Mouse (Mus musculus) testis, postnatal 14 days (tissue): Measurements from ENCODE around the gene Nfic.

Source experiments
- DNase-seq: peaks from one replicate; pipeline ENCODE4 v3.0.0; 2021; ENCODE audit warnings: low spot score

Nfic gene

DNA sequence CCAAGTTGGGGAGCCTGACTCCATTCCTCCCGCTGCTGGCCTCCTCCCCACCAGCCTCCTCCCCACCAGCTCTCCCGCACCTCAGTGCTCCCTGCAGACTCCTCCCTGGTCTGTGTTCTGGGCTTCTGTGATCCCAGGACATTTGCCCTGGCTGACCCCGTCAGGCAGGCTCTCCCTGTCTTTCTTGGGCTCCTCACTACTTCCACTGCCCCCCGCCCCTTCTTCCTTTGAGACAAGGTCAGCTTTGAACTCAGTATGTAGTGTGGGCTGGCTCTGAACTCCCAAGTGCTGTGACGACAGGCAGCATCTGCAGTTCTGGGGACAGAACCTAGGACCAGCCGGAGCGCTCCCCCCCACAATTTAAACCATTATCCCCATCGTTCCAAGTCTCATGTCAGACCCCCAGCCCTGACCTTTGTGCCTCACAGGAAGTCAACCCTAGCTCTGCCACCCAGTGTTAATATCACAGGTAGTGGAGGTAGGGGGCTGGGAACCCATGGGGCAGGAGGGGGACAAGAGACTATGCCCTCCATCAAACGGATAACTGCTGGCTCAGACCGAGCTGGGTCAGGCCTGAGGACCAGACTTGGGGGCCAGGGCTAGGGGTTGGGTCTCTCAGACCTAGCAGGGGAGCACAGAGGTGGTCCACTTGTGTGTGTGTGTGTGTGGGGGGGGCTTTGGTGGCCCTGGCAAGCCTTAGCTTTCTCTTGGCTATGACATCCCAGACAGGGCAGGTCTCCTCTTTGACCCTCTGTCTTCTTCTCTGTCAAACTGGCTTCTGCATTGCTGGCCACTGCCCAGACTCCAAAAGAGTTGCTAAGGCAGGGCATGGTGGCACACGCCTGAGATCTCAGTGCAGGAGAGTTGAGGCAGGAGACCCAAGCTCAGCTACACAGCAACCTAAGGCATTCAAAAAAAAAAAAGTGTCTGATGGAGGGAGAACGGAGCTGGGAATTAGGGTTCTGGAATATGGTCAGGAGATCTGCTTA lies 37.9 kb downstream of the Nfic start:
- DNase-seq = no peak

DNA sequence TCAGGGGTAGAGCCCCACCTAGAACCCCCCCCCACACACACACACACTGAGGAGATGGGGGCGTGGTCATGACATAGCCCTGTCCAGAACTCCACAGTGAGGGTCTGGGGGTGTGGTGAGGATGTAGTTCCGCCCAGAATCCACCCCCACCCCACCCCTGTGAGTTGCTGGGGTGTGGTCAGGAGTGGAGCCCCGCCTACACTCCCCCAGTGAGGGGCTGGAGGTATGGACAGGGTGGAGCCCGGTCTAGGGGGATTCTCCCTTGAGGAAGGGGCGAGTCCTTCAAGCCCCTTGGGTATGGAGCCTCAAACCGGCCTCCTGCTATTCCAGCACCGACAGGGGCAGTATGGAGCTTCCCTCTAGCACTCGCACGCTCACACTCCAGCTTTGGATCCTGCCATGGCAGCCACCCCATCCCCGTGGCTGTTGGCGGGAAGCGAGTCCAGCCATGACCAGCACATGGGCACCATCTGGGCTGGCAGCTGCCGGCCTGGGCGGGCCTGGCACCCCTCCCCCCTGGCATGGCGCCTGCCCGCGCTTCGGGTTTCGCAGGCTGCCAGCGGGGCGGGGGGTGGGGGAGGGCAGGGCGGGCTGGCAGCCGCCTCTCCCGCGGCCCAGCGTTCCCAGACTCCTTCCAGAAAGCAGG lies 38.7 kb downstream of the Nfic start:
- peak; percentile 79 for DNase-seq

DNA sequence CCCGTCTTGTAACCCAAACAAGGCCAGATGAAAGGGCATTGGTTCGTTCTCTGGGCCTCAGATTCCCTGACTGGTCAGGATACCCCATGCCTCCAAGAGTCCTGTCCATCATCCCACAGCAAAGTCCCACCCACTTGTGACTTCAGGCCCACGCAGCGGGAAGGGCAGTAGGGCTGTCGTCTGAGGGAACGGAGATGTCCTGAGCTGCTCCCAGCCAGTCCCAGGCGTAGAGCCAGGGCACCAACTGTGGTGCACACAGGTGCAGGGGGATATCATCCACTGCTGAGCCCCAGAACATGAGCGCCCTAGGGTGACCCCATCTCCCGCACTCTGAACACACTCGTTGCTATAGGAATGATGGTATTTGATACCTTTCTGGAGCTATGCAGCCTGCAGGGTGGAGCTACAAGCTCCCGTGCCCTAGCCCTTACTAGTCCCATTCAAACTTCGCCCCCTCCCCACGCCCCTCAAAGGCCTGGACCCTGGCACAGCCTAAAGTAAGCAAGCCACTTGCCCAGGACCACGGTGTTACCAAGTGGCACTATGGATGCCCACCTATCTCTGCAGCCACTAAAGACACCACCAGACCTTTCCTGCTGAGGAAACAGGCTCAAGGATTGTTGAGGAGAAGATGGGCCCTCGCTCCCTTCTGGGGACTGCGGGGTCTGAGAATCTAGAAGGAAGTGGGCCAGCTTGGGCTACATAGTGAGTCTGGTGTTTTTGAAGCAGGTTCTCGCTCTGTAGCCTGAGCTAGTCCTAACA lies 39.7 kb downstream of the Nfic start:
- DNase-seq = no peak

DNA sequence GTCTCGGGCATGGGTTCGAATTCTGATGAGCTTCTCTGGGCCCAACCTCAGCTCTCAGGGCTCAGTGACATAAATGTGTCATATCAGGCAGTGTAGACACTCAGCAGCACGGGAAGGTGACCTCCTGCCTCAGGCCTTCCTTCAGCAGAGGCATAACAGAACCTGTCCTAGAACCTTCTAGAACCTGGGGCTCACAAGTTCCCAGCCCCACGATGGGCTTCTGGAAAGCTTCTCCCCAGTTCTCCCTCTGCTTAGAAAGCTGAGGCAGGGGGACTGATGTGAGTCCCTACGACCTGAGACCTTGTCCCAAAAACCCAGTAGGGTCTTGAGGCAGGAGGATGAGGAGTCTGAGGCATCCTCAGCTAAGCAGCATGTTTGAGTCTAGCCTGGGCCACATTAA lies 40.3 kb downstream of the Nfic start:
- DNase-seq = no peak

DNA sequence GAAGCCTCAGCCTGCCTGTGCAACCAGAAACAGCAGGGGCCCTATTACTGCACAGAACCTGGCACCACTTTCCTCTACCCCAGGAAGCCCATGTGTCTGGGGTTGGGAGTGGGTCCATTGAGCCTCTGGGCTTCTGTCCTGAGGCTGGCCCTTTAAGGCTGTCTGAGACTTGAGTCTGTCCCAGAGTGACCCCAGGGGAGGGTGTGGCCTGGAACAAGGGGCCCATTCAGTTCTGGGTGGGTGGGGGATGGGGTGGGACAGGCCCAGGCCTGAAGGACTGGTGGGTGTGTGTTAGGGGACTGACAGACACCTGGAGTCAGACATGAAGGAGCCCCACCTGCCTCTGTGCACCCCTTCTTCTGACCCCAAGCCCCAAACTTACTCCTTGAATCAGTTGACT lies 40.8 kb downstream of the Nfic start:
- DNase-seq = no peak

DNA sequence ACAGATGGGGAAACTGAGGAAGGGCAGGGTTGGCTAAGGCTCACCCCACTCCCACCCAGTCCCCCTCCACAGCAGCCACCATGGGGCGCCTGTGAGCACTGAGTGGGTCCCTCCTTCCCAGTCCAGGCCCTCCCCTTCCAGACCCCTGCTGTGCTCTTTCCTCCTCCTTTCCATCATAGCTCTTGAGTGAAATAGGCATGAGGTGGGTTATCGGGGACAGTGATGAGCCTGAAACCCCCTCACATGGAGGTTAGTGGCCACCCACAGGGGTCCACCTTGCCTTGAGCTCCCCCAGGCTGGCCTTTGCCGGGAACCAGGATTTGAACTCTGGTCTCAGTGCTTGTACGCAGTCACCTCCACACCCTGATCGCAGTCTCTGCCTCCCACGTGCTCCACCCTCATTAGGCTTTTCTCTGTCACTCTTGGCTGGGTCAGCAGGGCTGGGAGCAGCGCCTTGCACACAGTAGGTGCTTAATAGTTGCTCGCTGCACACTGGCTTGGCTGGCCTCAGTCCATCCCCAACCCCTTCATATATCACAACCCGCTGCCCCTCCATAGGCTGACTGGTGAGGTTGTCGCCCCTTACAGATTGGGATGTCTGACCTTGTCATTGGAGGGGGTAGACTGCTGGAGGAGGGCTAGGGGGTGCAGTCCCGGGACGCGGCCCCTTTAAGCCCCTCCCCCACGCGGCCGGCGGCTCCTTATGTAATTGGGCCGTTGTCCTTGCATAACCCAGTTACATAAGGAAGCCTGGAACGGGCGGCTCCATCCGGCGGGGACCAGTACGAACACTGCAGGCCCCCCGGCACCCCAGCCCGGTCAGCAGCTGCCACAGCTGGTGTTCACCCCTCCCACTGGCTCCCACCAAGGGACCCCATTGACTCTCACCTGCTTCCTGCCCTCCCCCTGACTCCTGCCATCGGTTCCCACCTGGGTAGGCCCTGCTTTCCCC lies 41.8 kb downstream of the Nfic start:
- DNase-seq = peak; percentile 75

DNA sequence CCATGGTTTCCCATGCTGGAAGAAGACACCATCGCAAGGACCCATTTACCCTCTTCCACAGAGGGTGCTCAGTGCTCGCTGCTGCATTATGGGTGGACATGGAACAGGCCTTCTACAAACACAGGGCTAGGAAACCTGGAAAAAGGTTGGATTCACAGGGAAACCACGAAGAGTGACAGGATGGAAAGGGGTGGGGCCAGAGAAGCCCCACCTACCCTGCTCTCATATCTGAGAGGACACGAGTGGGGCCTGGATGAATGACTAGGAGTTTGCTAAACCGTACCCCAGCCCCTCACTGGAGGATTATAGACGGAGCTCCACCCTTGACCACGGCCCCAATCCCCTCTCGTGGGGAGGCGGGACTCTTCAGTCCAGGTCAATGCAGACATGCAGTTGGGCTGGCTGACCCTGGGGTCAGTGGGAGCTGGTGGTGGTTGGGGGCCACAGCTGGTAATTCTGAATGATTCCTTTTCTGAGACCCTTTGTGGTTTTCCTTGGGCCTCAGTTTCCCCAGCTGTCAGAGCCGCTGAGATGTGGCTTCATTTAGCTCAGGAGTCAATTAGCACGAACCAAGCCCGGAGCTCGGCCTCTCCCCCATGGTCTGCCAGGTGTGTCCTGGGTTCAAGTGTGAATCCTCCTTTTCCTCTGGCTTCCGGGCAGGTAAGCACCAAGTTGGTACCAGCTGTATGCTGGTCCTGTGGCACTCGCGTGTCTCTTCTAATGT lies 42.7 kb downstream of the Nfic start:
- DNase-seq = no peak

DNA sequence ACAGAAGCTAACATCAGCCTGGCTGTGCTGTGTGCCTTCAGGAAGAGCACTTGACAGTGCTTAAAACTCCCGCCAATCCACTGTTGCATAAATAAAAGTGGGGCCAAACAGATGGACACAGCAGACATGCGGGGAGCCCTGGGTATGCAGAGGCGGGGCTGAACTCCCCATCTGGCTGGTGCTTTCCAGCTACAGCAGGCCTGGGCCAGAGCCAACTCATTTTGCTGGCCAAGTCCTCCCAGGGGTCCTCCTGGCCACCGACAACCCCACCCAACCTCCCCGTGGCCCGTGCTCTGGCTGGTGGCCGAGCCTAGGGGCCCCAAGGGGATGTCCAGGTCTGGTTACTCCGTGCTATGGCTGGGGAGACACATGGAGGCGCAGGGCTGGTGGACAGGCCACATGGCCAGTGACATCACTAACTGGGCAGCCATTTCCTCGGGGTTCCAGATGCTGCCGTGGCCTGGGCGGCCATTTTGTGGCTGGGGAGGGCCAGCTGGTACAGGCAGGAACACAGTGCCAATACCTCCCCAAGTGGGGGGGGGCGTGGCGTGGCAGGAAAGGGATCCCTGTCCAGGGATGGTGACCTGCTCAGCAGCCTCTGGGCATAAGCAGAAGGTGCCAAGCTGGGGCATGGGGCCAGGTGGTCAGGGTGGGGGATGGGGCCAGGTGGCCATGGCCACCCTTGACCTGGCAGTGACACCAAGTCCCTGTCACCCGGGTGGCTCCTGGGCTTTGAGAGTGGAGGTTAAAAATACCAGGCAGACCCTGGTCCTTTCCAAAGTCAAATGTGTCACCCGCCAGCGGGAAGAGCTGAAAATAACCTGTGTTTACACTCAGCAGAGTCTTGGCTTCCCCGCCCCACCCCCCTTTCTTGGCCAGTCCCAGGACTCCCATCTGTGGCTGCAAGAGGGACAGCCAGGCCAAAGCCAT lies 43.7 kb downstream of the Nfic start:
- no peak for DNase-seq

DNA sequence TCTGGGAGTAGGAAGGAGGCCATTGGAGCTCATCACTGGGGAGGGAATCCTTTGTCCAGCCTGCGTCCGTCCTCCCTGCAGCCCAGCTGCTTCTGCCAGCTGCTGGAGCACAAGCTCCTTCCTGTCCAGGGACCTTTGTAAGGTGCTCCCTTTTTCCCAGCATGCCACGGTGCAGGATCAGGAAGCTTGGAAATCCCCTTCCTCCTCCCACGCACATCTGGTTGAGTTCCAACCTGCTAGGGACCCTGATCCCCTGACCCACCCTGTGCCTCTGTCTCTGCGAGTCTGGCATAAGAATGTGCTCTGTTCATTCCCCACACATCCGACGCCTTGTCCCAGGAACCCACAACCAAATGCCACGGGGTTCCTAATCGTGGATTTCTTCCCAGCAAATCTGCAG lies 44.5 kb downstream of the Nfic start:
- no peak for DNase-seq

DNA sequence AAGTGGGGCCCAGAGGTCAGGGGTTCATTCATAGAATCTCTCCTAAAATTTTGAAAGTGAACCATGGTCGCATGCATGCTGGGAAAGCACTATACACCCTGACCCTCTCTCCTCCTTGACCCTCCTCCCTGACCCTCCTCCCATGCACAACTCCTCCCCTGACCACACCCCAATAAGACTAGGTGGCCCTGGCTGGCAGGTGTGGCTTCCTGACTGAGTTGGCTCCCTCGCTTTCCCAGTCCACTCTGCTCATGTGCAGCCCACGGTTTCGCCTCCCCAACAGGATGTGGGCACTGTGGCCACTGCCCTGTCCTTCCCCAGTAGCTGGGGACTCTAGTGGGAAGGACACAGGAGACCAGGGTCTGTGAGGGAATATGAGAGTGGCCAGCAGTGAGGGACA lies 45.1 kb downstream of the Nfic start:
- no peak for DNase-seq

DNA sequence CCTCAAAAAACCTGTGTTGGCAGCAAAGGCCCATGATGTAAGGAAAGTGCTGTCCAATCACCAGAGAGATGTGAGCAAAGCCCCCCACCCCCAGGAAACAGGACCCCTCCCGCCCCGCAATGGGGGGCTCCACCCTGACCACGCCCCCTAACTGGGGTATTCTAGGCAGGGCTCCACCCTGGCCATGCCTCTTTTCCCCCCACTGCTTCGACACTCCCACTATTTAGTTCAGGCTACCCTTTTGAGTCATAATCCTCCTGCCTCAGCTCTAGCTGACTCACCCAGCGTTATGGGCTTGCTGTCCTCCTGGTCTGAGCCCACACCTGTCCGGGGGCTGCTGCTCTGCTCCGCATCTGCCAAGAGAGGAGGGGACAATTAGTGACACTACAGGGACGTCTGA lies 46.1 kb downstream of the Nfic start:
- no peak for DNase-seq

DNA sequence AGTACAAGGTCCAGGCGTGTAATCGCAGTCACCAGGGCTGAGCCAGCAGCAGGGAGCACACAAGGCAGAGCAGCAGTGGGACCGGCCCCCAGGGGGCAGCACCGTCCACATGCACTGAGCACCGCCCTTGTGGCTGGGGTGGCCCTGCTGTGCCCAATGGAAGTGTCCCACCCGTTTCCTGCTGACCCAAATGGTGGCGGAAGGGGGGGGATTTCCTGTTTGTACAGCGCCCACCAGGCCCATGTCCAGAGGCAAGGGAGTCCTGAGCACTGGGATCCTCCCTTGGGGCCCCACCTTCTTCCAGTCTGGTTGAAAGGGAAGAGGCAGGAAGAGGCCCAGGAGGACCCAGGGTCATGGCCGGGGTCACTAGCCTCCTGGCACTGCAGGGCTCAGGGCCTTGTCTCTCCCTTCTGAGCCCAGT lies 46.6 kb downstream of the Nfic start:
- no peak for DNase-seq

DNA sequence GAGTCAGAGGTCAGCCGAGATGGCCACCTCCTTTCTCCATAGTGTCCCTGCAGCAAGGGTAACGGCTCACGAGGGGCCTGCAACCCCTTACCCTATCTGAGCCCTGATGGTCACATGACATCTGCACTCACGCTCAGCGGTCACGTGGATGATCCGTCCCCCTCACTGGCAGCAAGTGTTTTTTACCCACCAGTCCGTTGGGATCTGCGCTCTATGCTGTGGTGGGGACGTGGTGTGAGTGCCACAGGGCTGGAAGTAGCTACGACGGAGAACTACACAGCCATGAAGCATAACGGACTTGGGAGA lies 47.1 kb downstream of the Nfic start:
- no peak for DNase-seq

DNA sequence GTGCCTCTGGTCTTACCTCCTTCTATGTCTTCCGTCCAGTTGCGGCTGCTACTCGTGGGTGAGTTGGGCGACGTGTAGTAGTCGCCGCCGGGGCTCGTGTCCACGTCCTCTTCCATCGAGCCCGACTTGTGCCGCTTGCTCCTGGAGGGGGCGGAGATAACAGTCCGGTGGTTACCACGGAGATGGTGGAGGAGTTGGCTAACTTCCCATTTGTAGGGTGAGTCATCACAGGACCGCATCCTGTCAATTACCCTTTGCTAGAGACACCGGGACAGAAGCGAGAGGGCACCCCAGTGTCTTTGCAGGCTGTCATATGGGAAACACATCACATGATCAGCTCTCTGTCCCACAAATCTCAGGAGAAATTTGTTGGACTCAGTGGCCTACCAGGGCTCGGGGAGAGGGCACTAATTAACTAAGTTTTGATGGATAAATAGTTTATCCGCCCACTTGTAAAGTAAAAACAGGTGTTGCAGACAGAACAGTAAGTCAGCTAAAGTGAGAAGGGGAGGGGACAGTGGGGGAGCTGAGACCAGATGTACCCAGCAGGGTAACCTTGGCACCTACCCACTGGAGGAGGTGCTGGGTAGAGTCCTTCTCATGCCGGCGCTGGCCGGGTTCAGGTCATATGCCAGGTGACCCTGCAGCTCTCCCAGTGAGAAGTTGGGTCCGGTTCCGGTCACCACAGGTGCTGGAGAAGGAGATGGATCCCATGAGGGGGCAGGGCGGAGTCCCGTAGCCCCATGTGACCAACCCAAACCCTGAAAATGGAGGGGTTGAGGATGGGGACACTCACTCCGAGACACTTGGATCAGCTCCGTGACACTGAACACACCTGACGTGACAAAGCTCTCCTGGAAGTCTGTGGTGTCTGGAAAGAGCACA lies 47.7 kb downstream of the Nfic start:
- peak; percentile 71 for DNase-seq

DNA sequence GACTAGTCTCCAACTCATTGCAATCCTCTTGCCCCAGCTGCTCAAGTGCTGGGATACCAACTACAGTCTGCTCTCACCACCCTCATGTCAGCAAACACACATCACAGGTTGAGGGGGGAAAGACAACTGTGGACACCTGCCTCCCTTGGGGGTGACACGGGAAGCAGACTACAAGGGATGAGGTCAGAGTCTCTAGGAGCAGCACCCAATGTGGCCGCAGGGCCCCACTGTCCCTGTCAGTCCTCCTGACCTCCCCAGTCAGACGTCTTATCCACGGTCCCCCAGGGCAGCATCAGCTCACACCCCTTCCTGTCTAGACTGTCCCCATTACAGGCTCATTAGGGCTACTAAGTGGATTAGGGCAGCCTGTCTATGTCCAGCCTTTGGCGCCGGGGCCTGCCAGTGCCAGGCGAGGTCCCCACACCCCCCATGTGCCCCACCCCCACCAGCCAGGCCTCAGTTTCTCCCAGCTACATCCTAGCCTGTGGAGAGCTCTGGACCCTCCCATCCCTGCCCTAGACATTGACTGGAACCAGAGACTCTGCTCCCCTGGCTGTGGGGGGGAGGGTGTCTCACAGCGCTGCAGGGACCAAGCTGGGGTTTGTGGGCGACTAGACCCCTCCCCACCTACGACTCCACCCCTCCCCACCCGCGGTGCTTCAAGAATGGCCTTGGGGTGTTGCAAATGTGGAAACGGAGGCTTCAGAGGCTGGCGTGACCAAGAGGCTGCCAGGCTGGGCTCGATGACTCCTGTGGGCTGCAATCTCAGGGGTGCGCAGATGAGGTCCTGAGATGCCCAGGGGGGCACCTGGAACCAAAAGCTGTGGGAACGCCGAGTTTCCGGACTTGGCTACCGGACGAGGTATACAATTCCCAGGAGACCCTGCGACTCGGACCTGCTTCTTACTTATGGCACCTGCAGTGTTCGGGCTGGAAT lies 48.7 kb downstream of the Nfic start:
- no peak for DNase-seq

DNA sequence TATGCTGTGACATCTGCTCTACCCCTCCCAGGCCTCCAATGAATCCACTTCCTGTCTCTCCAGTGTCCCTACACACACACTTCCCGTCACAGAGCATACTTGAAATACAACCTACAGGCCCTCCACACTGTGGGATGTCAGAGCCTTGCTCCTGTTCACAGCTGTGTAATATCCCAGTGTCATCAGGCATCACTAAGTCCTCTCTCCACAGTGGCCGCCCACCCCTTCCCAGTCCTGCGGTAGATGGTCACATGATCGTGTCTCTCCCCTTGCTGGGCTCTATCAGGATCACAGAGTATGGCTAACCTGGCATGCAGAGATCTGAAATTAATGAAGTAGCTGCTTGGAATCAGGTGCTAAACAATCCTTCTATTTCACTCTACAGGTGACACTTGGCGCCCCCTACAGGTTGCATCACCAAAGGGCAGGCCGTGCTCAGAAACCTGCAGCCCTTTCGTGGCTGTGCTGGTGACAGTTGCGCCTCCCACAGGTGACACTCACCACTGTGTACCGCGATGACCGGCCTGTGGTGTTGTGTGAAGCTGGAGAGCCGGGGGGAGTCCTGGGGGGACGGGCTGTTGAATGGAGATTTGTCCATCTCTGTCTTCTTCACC lies 49.7 kb downstream of the Nfic start:
- DNase-seq = no peak

DNA sequence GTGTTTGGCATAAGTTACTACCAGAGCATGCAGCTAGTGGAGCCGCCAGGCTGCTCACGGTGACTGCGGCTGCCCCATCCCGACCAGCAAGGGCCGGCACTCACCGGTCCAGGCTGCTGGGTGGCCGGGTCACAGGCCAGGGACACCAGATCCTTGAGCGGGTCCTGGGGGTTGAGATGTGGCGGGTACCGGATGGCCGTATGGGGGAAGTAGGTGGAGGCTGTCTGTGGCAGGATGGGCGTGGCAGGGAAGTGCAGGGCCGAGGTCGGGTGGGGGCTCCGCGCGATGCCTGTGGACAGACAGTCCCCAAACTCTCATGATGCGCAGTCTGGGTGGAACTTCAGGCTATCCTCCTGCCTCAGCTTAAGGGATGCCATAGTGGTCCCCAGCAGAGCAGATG lies 50.7 kb downstream of the Nfic start:
- DNase-seq = no peak
